Mouse (Mus musculus): ENCODE results near the gene Nup214. TPM values are rescaled to one million over a fixed set of nuclear protein-coding genes. Genes with fewer than 3 reads are reported as not detected.

Nup214 gene
- total RNA-seq, 2 experiments from 2014 or later = 42.4 to 44.5 TPM

DNA sequence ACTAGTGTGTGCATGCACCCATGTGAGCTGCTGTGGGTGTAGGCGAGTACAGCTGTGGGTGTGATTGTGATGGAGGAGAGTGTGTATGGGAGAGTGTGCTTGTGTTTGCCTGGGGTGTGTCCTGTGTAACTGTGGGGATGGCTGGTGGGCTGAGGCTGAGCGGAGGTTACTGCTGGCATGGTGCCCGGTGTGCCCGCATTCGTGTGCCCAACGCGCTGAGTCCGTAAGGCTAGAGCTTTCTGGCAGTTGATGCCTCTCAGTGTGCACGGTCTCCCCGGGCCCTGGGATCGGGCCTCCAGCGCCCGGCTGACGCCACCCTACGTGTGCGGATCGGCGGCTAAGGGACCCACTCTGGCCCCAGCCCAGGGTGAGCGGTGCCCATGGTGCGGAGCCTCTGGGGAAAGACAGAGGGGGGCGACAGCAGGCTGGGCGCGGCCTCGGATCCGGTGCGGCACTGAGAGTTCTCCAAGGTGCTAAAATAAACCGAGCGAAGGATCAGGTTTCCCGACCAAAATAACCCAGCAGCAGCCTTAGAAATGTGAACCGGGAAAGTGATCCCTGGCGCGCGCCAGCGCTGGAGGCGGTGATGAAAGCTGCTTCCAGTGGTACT lies 114.2 kb downstream of the Nup214 start:
- peak; percentile 67 to 75 for DNase-seq
- intact Hi-C loops (cut with DNase I) = no loop called here

DNA sequence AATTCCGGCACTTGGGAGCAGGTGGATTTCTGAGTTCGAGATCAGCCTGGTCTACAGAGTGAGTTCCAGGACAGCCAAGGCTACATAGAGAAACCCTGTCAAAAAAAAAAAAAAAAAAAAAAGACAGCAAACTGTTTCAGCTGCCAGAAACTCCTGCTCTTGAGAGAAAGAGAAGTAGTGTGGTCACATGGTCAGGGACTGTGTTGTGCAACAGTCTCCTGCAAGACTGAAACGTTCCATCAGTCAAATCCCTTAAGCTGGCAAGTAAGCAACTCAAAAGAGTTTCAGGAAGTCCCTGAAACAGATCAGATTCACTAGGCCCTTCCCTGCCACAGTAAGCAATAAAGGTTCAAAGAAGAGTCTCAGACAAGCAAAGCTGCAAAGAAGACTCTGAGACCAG lies 115.4 kb downstream of the Nup214 start:
- DNase-seq = no peak
- intact Hi-C loops (cut with DNase I) = no loop called here

DNA sequence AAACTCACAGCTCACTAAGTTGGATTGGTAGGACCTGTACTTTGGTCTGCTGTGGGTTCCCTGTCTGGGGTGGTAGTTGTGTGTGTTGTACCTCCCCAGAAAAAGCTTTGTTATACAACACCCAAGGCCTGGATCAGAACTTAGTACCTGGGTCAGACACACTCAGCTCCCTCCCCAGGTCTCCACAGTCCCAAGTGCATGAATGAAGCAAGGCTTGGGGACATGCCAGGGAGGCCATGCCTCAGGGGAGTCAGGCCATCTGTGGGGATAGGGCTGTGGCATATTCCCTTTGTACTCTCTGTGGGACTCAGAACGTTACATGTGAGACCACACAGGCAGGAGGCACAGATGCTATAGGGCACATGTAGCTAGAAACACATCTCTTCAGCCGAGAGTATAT lies 115.9 kb downstream of the Nup214 start:
- intact Hi-C loops (cut with DNase I) = no loop called here
- DNase-seq = no peak

DNA sequence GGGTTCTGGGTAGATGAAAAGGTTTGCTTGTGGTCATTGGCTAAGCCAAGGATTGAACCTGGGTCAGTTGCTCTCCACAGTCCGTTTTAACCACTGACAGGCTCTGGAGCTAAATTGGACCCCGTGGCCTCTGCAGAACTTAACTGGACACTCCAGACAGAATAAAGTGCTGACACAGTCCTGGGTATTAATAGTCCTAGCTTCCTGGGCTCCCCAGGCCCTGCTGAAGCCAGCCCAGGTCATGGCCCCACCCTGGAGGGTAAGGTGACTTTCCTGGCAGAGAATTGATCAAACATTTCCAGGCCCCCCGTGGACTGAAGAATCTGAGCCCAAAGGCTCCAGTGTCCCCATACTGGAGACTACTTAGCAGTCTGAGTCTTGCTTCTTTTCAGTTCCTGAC lies 117.7 kb downstream of the Nup214 start:
- intact Hi-C loops (cut with DNase I) = no loop called here
- DNase-seq = no peak

DNA sequence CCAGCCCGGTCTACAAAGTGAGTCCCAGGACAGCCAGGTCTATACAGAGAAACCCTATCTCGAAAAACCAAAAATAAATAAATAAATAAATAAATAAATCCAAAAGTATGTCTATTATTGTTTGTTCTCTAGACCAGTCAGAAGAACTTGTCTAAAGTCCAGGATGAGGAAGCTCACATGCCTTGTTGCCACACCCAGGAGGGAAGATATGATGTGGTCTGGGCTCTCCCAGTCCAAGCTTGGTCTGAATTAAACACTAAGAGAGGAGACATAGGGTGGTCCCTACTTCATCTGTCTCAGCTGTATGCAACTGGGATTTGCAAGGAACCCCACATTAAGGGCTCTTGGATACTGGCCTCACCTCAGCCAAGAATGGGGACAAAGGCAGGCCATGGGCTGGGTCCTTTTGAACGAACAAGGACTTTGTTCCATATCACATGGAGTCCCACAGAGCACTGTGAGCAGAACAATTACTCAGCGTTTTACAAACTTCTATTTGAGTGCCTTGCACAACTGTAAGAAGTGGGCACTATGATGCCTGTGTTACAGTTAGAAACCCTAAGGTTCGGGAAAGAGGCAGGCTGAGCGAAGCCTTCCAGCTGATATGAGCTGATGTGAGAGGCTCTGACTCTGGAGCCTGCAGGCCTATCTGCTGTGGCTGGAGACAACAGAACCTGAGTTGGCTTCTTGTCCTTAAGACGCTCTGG lies 119.9 kb downstream of the Nup214 start:
- DNase-seq = no peak
- intact Hi-C loops (cut with DNase I) = no loop called here

DNA sequence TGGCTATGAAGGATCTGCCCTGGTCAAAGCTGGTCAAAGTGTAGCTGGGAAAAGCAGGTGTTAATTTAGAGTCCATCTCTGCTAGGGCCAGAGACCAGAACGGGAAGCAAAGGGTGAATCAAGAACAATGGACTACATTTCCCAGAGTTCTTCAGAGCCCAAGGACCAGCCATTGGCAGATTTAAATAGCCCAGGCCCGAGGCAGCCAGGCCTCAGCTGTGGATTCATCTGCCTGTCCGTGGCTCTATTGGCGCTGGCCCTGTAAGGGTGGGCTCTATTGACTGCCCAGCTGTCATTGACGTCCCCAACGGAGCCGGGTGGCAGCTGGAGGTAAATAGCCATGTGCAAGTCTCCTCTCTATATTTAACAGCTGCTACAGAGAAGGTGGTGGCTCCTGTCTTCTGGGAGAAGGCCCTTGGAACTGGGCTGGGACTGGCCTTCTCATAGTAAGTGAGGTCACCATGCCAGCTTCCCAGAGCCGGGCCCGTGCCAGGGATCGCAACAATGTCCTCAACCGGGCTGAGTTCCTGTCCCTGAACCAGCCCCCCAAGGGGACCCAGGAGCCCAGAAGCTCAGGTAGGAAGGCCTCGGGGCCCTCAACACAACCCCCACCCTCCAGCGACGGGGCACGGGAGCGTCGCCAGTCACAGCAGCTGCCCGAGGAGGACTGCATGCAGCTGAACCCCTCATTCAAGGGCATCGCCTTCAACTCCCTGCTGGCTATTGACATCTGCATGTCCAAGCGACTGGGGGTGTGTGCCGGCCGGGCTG lies 121.3 kb downstream of the Nup214 start, which contains the start of gene Plpp7:
Gene Plpp7 (plus strand): TSS at position 178 of the 771 bp plus-strand sequence.
- intact Hi-C loops (cut with DNase I) = no loop called here
- peak; percentile 86 to 89 for DNase-seq

DNA sequence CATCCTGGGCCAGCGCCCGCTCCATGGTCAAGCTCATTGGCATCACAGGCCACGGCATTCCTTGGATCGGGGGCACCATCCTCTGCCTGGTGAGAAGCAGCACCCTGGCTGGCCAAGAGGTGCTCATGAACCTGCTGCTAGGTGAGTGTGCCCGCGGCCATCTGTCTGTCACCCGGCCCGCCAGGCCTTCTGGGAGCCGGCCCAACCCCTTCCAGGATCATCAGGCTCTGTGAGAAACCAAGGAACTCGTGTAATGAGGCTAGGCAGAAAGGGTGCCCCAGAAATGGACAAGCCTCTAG lies 121.8 kb downstream of the Nup214 start:
- intact Hi-C loops (cut with DNase I) = no loop called here
- peak in 1 of 2 experiments; percentile 47 for DNase-seq

DNA sequence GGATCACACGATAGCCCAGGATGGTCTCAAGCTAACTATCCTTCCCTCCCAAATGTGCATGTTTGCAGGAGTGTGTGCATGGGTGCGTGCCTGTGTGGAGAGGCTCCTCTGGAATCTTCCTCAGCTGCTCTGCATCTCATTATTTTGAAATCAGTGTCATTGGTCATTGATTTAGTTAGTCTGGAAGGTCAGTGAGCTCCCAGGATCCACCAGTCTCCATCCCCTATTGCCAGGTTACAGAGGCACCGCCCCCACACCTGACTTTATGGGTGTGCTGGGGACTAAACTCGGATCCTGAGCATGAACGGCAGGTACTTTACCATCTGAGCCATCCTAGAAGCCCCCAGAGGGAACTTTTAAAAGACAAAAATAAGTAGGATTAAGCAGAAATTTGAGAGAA lies 128.7 kb downstream of the Nup214 start:
- intact Hi-C loops (cut with DNase I) = no loop called here
- DNase-seq = no peak

DNA sequence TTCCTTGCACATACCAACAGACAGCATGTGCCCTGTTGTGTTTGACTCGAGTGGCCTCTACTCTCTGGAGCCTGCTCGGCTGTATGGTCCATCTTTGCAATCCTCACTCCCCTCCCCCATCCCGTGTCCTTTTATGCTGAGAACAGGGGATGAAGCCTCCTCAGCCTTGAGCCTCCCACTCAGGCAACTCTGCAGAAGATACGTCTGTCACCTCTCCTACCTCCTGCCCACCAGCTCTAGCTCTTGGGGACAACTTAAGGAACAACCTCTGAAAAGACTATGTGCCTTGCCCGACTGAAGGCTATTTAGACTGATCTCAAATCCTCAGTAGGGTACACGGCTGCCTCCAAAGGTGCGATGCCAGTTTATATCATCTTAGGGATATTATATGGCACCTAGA lies 129.3 kb downstream of the Nup214 start:
- intact Hi-C loops (cut with DNase I) = no loop called here
- no peak for DNase-seq

Small RNA genes lying within 50 kb of the gene (microRNA-seq; reads per million reads assigned to microRNA genes)
- 0.95 to 1.4 reads per million in 2 experiments for gene Mir7674

Other genes with a start within 250 kb of the Nup214 start
- not detected for gene Qrfp, start 163.9 kb upstream of the Nup214 start, total RNA-seq (2021)
- gene Fibcd1, start 128.4 kb upstream of the Nup214 start, total RNA-seq (2021) = not detected
- 1 to 10 TPM in 1 of 2 experiments, under 1 TPM in 1; 0.79 to 1.2 TPM for gene Lamc3, start 87.1 kb upstream of the Nup214 start, total RNA-seq (2021)
- gene Aif1l, start 24.3 kb upstream of the Nup214 start, total RNA-seq (2021) = 1 to 10 TPM; 7.9 to 8.6 TPM
- 10 to 100 TPM; 24.3 to 38.1 TPM for gene Fam78a, start 110.4 kb downstream of the Nup214 start, total RNA-seq (2021)
- 10 to 100 TPM; 29.3 to 31.6 TPM for gene Plpp7, start 121.1 kb downstream of the Nup214 start, total RNA-seq (2021)
- 100 to 1,000 TPM; 118 to 134 TPM for gene Prrc2b, start 176.6 kb downstream of the Nup214 start, total RNA-seq (2021)

Data from heart, postnatal 10 days (tissue).